Mouse (Mus musculus) thymus, adult 2 months (tissue): Measurements from ENCODE around the gene Parg.

ENCODE experiments used
- CTCF ChIP-seq: fragments of 200-500 bp; IDR thresholded peaks from 2 replicates; pipeline ENCODE4 v1.5.1; 2012; ENCODE audit warnings: mild to moderate bottlenecking, control low read depth, low read length, moderate library complexity, borderline replicate concordance; ENCODE audit not compliant: control insufficient read depth, poor library complexity, insufficient read depth; ENCODE audit errors: extremely low read depth
- POLR2A ChIP-seq: fragments of 200-500 bp; IDR thresholded peaks from 2 replicates; pipeline ENCODE4 v1.6.1; 2012; ENCODE audit warnings: mild to moderate bottlenecking, low read length, control low read depth, moderate library complexity; ENCODE audit not compliant: control insufficient read depth, poor library complexity, insufficient read depth; ENCODE audit errors: extremely low read depth

- TF ChIP-seq POLR2A (no peak), CTCF (no peak)
These were observed 20.9 kb upstream of the Parg start for GRCm38 (mm10) chr14:32180861-32181260.
